Mouse (Mus musculus): Measurements from ENCODE around the gene C7. TPM values are rescaled to one million over a fixed set of nuclear protein-coding genes. Genes with fewer than 3 reads are reported as not detected.

The C7 gene
- polyA plus RNA-seq, 1 experiment from 2014 or later: 0.06 TPM

Other genes with a start within 250 kb of the C7 start
- gene Mroh2b, start 165.0 kb downstream of the C7 start, polyA plus RNA-seq (2016; fragmentation: Nextera tagmentation; extraction: Ambion mirVana): not detected in 2 replicates
- 0.84 and 1.2 TPM in 2 replicates for gene Card6, start 44.8 kb upstream of the C7 start, polyA plus RNA-seq (2016; fragmentation: Nextera tagmentation; extraction: Ambion mirVana)
- 417 and 438 TPM in 2 replicates for gene Rpl37, start 52.9 kb upstream of the C7 start, polyA plus RNA-seq (2016; fragmentation: Nextera tagmentation; extraction: Ambion mirVana)
- gene Prkaa1, start 80.1 kb upstream of the C7 start, polyA plus RNA-seq (2016; fragmentation: Nextera tagmentation; extraction: Ambion mirVana): 14.6 and 16.2 TPM in 2 replicates
- gene Ttc33, start 121.8 kb upstream of the C7 start, polyA plus RNA-seq (2016; fragmentation: Nextera tagmentation; extraction: Ambion mirVana): 51.1 and 51.9 TPM in 2 replicates
- 0.42 and 0.70 TPM in 2 replicates for gene Ptger4, start 180.4 kb upstream of the C7 start, polyA plus RNA-seq (2016; fragmentation: Nextera tagmentation; extraction: Ambion mirVana)

All from midbrain, embryonic 12.5 days (tissue).